Mouse (Mus musculus) liver, embryonic 16.5 days (tissue): ENCODE results near the gene Elfn2. TPM values are rescaled to one million over a fixed set of nuclear protein-coding genes. Genes with fewer than 3 reads are reported as not detected.

ENCODE experiments used
- ATAC-seq: fragments of 200-750 bp; cut with Nextera tagmentation; 2 replicates; pipeline ENCODE4 v1.8.0; 2017; ENCODE audit warnings: low read depth, mild to moderate bottlenecking, moderate number of reproducible peaks, moderate library complexity
- H3K27ac ChIP-seq: fragments of 300-500 bp; sonication (generic); 2 replicates; pipeline ENCODE4 v1.5.1; 2014; ENCODE audit warnings: mild to moderate bottlenecking, low read length
- H3K27me3 ChIP-seq: fragments of 300-500 bp; sonication (generic); 2 replicates; pipeline ENCODE4 v1.6.1; 2014; ENCODE audit warnings: low read depth, low read length, mixed read lengths; ENCODE audit not compliant: control insufficient read depth, insufficient read depth
- H3K36me3 ChIP-seq: fragments of 300-500 bp; sonication (generic); 2 replicates; pipeline ENCODE4 v1.6.1; 2014; ENCODE audit warnings: mild to moderate bottlenecking; ENCODE audit not compliant: control insufficient read depth, insufficient read depth
- H3K4me1 ChIP-seq: fragments of 300-500 bp; sonication (generic); 2 replicates; pipeline ENCODE4 v1.6.1; 2014; ENCODE audit warnings: low read depth, low read length, mixed read lengths; ENCODE audit not compliant: control insufficient read depth
- H3K4me2 ChIP-seq: fragments of 300-500 bp; sonication (generic); 2 replicates; pipeline ENCODE4 v1.6.1; 2014; ENCODE audit warnings: low read depth, low read length, mixed read lengths
- H3K4me3 ChIP-seq: fragments of 300-500 bp; sonication (generic); 2 replicates; pipeline ENCODE4 v1.5.1; 2014; ENCODE audit warnings: low read depth, mild to moderate bottlenecking, low read length
- H3K9ac ChIP-seq: fragments of 300-500 bp; sonication (generic); 2 replicates; pipeline ENCODE4 v1.6.1; 2014; ENCODE audit warnings: low read depth, low read length
- H3K9me3 ChIP-seq: fragments of 300-500 bp; sonication (generic); replicated peaks from 2 replicates; pipeline ENCODE4 v1.6.1; 2016; ENCODE audit warnings: low read length; ENCODE audit not compliant: control insufficient read depth
- WGBS: fragments of 180-500 bp; shearing (Covaris S2); extraction: QIAGEN DNeasy Blood & Tissue Kit; methylation state at CpG from one replicate; pipeline ENCODE4 v1.1.7; 2014; ENCODE audit not compliant: insufficient replicate concordance; 5-methylcytosine and 5-hydroxymethylcytosine counted together
- polyA plus RNA-seq: library from polyadenylated mRNA; unstranded; fragments of >200 nt; fragmentation: Nextera tagmentation; extraction: Ambion mirVana; gene quantifications from 2 replicates; pipeline ENCODE4 v1.2.1, GENCODE M21; 2015

Gene Elfn2
- polyA plus RNA-seq, 1 experiment from 2014 or later, result not detected

- Histone ChIP-seq H3K27me3 (no peaks in the 10 kb centered on the region), H3K36me3 (no peaks in the 10 kb centered on the region), H3K4me2 (no peak overlapping the region), H3K9ac (no peak overlapping the region), H3K27ac (no peak overlapping the region), H3K9me3 (no peaks in the 10 kb centered on the region), H3K4me3 (no peak overlapping the region), H3K4me1 (no peaks in the 10 kb centered on the region; the same call in 1 of the 2 replicates)
- no peak for ATAC-seq
- WGBS, result 55% methylated on average over 6 of the region's 6 CpGs
These were observed 32.2 kb upstream of the Elfn2 start for GRCm38 (mm10) chr15:78750608-78751350.

- no peak for ATAC-seq
- no peak overlapping the region for H3K9ac ChIP-seq
These were observed 31.3 kb upstream of the Elfn2 start for GRCm38 (mm10) chr15:78749855-78750254.

GRCm38 (mm10) chr15:78744206-78744605, 25.6 kb upstream of the Elfn2 start:
- Histone ChIP-seq H3K9me3 (no peaks in the 10 kb centered on the region), H3K4me1 (no peaks in the 10 kb centered on the region), H3K36me3 (no peaks in the 10 kb centered on the region), H3K27ac (no peak overlapping the region), H3K4me2 (no peak overlapping the region), H3K4me3 (no peak overlapping the region), H3K9ac (no peak overlapping the region), H3K27me3 (no peaks in the 10 kb centered on the region)
- no peak for ATAC-seq
- WGBS, result 1% methylated on average over 5 of the region's 5 CpGs

More at GRCm38 (mm10) chr15:78749855-78750254, 31.3 kb upstream of the Elfn2 start:
- 65% methylated on average over 5 of the region's 5 CpGs for WGBS
- H3K27ac ChIP-seq, result no peak overlapping the region
- no peaks in the 10 kb centered on the region for H3K36me3 ChIP-seq
- H3K4me1 ChIP-seq, result no peaks in the 10 kb centered on the region; the same call in 1 of the 2 replicates
- H3K27me3 ChIP-seq, result no peaks in the 10 kb centered on the region
- no peak overlapping the region for H3K4me3 ChIP-seq
- H3K9me3 ChIP-seq, result no peaks in the 10 kb centered on the region
- H3K4me2 ChIP-seq, result no peak overlapping the region

GRCm38 (mm10) chr15:78742831-78743230, 24.3 kb upstream of the Elfn2 start:
- Histone ChIP-seq H3K27ac (no peak overlapping the region), H3K4me1 (no peaks in the 10 kb centered on the region), H3K9me3 (no peaks in the 10 kb centered on the region), H3K4me3 (no peak overlapping the region), H3K36me3 (no peaks in the 10 kb centered on the region), H3K4me2 (no peak overlapping the region), H3K9ac (no peak overlapping the region), H3K27me3 (no peaks in the 10 kb centered on the region)
- ATAC-seq, result no peak
- 62% methylated on average over 10 of the region's 10 CpGs for WGBS

GRCm38 (mm10) chr15:78740662-78741061, 22.1 kb upstream of the Elfn2 start:
- Histone ChIP-seq H3K36me3 (no peaks in the 10 kb centered on the region), H3K4me2 (no peak overlapping the region), H3K4me1 (no peaks in the 10 kb centered on the region), H3K27me3 (peaks cover 5% of the 10 kb centered on the region), H3K9ac (no peak overlapping the region), H3K27ac (no peak overlapping the region), H3K4me3 (no peak overlapping the region), H3K9me3 (no peaks in the 10 kb centered on the region)
- ATAC-seq, result no peak
- WGBS, result 22% methylated on average over 12 of the region's 12 CpGs

GRCm38 (mm10) chr15:78737146-78737545, 18.6 kb upstream of the Elfn2 start:
- Histone ChIP-seq H3K36me3 (no peaks in the 10 kb centered on the region), H3K27ac (no peak overlapping the region), H3K4me2 (no peak overlapping the region), H3K4me3 (no peak overlapping the region), H3K9ac (no peak overlapping the region), H3K27me3 (peaks cover 5% of the 10 kb centered on the region), H3K4me1 (no peaks in the 10 kb centered on the region), H3K9me3 (no peaks in the 10 kb centered on the region)
- no peak for ATAC-seq
- WGBS, result 32% methylated on average over 6 of the region's 6 CpGs

GRCm38 (mm10) chr15:78736681-78737100, 18.1 kb upstream of the Elfn2 start:
- no peak overlapping the region for H3K4me3 ChIP-seq
- no peak overlapping the region for H3K27ac ChIP-seq
- WGBS, result 30% methylated on average over 7 of the region's 7 CpGs
- H3K36me3 ChIP-seq, result no peaks in the 10 kb centered on the region
- no peak overlapping the region for H3K4me2 ChIP-seq
- no peak overlapping the region for H3K9ac ChIP-seq
- no peak for ATAC-seq
- peaks cover 5% of the 10 kb centered on the region for H3K27me3 ChIP-seq
- no peaks in the 10 kb centered on the region for H3K9me3 ChIP-seq
- no peaks in the 10 kb centered on the region for H3K4me1 ChIP-seq

GRCm38 (mm10) chr15:78736181-78736579, 17.6 kb upstream of the Elfn2 start:
- Histone ChIP-seq H3K9me3 (no peaks in the 10 kb centered on the region), H3K27me3 (peaks cover 5% of the 10 kb centered on the region), H3K4me1 (no peaks in the 10 kb centered on the region), H3K9ac (no peak overlapping the region), H3K36me3 (no peaks in the 10 kb centered on the region), H3K27ac (no peak overlapping the region), H3K4me3 (no peak overlapping the region), H3K4me2 (no peak overlapping the region)
- no peak for ATAC-seq
- WGBS, result 39% methylated on average over 3 of the region's 3 CpGs

GRCm38 (mm10) chr15:78735431-78736180, 17.0 kb upstream of the Elfn2 start:
- Histone ChIP-seq H3K36me3 (no peaks in the 10 kb centered on the region), H3K9ac (no peak overlapping the region), H3K4me1 (no peaks in the 10 kb centered on the region), H3K27me3 (peaks cover 5% of the 10 kb centered on the region), H3K27ac (no peak overlapping the region), H3K4me3 (no peak overlapping the region), H3K9me3 (no peaks in the 10 kb centered on the region), H3K4me2 (no peak overlapping the region)
- no peak for ATAC-seq
- WGBS, result 35% methylated on average over 17 of the region's 17 CpGs
